Mouse (Mus musculus) liver, embryonic 15.5 days (tissue): ENCODE measurements around the gene Micall2. TPM values are rescaled to one million over a fixed set of nuclear protein-coding genes. Genes with fewer than 3 reads are reported as not detected.
A peak's percentile ranks its signal among the peaks of the same experiment; 100 is the strongest.
"Not testable (repeated sequence)": the region's sequence is repeated elsewhere in the genome, so short reads cannot be mapped to it uniquely, and the experiment has no call there.

Source experiments
- ATAC-seq: fragments of 200-750 bp; cut with Nextera tagmentation; 2 replicates; pipeline ENCODE4 v1.8.0; 2017; ENCODE audit warnings: moderate number of reproducible peaks, mild to moderate bottlenecking, moderate library complexity; ENCODE audit not compliant: insufficient read depth
- H3K27ac ChIP-seq: fragments of 300-500 bp; sonication (generic); replicated peaks from 2 replicates; pipeline ENCODE4 v1.5.1; 2015; ENCODE audit warnings: mild to moderate bottlenecking, inconsistent platforms
- H3K27me3 ChIP-seq: fragments of 300-500 bp; sonication (generic); 2 replicates; pipeline ENCODE4 v1.6.1; 2015; ENCODE audit warnings: mild to moderate bottlenecking, inconsistent platforms
- H3K36me3 ChIP-seq: fragments of 300-500 bp; sonication (generic); replicated peaks from 2 replicates; pipeline ENCODE4 v1.6.1; 2015; ENCODE audit warnings: moderate library complexity, mild to moderate bottlenecking, inconsistent platforms
- H3K4me1 ChIP-seq: fragments of 300-500 bp; sonication (generic); replicated peaks from 2 replicates; pipeline ENCODE4 v1.6.1; 2015; ENCODE audit warnings: inconsistent platforms
- H3K4me2 ChIP-seq: fragments of 300-500 bp; sonication (generic); 2 replicates; pipeline ENCODE4 v1.6.1; 2015; ENCODE audit warnings: moderate library complexity, mild to moderate bottlenecking, inconsistent platforms
- H3K4me3 ChIP-seq: fragments of 300-500 bp; sonication (generic); replicated peaks from 2 replicates; pipeline ENCODE4 v1.5.1; 2015; ENCODE audit warnings: mild to moderate bottlenecking, inconsistent platforms
- H3K9ac ChIP-seq: fragments of 300-500 bp; sonication (generic); 2 replicates; pipeline ENCODE4 v1.6.1; 2015; ENCODE audit warnings: moderate library complexity, mild to moderate bottlenecking, inconsistent platforms
- H3K9me3 ChIP-seq: fragments of 300-500 bp; sonication (generic); replicated peaks from 2 replicates; pipeline ENCODE4 v1.6.1; 2016; ENCODE audit warnings: inconsistent platforms
- WGBS: fragments of 180-500 bp; shearing (Covaris S2); methylation state at CpG from one replicate; pipeline ENCODE4 v1.1.7; 2015; ENCODE audit warnings: mixed read lengths; ENCODE audit not compliant: insufficient replicate concordance; 5-methylcytosine and 5-hydroxymethylcytosine counted together
- polyA plus RNA-seq: library from polyadenylated mRNA; unstranded; fragments of >200 nt; fragmentation: Nextera tagmentation; extraction: Ambion mirVana; gene quantifications from 2 replicates; pipeline ENCODE4 v1.2.1, GENCODE M21; 2015

The Micall2 gene
- polyA plus RNA-seq, 1 experiment from 2014 or later, result 12.3 TPM

DNA sequence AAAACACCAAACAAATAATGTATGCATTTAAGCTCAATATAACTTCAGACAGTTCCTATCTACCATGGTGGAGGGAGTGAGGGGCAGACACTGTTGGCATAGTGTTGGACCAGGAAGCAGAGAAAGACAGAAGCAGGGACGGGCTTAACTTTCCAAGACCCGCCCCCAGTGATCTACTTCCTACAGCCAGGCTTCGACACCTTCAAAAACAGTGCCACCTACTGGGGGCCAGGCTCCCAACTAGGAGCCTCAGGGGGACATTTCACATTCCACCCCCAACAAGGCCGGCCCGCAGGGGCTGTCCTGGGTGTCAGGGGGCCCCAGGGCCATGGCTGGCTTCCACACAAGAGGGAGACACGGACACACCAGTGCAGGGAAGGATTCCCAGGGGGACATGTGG, 39.2 kb downstream of the Micall2 start:
- H3K27me3 ChIP-seq, result no peaks in the 10 kb centered on the region

GRCm38 (mm10) chr5:139695876-139696275, 40.3 kb downstream of the Micall2 start:
- not testable (repeated sequence) for H3K4me2 ChIP-seq, H3K27me3 ChIP-seq, H3K9me3 ChIP-seq, H3K36me3 ChIP-seq, H3K9ac ChIP-seq, H3K27ac ChIP-seq, H3K4me3 ChIP-seq, ATAC-seq
- peaks cover 16% of the 10 kb centered on the region for H3K4me1 ChIP-seq
- 46% methylated on average over 3 of the region's 3 CpGs for WGBS

More for the DNA sequence above, 39.2 kb downstream of the Micall2 start:
- Histone ChIP-seq H3K4me3 (no peak overlapping the region), H3K4me2 (no peak overlapping the region), H3K27ac (no peak overlapping the region), H3K9me3 (no peaks in the 10 kb centered on the region), H3K9ac (no peak overlapping the region), H3K36me3 (no peaks in the 10 kb centered on the region), H3K4me1 (peaks cover 16% of the 10 kb centered on the region)
- WGBS, result 78% methylated on average over 6 of the region's 6 CpGs
- no peak for ATAC-seq

- Histone ChIP-seq H3K9ac (no peak overlapping the region), H3K4me1 (peaks cover 16% of the 10 kb centered on the region), H3K9me3 (no peaks in the 10 kb centered on the region), H3K36me3 (no peaks in the 10 kb centered on the region), H3K27ac (no peak overlapping the region), H3K4me3 (no peak overlapping the region), H3K27me3 (no peaks in the 10 kb centered on the region), H3K4me2 (no peak overlapping the region)
- WGBS, result 13% methylated on average over 7 of the region's 7 CpGs
- ATAC-seq, result no peak
These were observed 41.1 kb downstream of the Micall2 start for GRCm38 (mm10) chr5:139694989-139695571.

- Histone ChIP-seq H3K36me3 (no peaks in the 10 kb centered on the region), H3K27me3 (no peaks in the 10 kb centered on the region), H3K9ac (no peak overlapping the region), H3K4me1 (peaks cover 16% of the 10 kb centered on the region), H3K27ac (no peak overlapping the region), H3K4me2 (no peak overlapping the region), H3K4me3 (no peak overlapping the region), H3K9me3 (no peaks in the 10 kb centered on the region)
- 54% methylated on average over 16 of the region's 16 CpGs for WGBS
- ATAC-seq, result no peak
These were observed 41.7 kb downstream of the Micall2 start for GRCm38 (mm10) chr5:139694292-139694988.

- H3K4me3 ChIP-seq, result no peak overlapping the region
- no peak for ATAC-seq
- WGBS, result 64% methylated on average over 9 of the region's 9 CpGs
- no peak overlapping the region for H3K27ac ChIP-seq
- peaks cover 18% of the 10 kb centered on the region for H3K4me1 ChIP-seq
- H3K9me3 ChIP-seq, result no peaks in the 10 kb centered on the region
- H3K9ac ChIP-seq, result no peak overlapping the region
- H3K27me3 ChIP-seq, result peaks cover 14% of the 10 kb centered on the region; the same call in 1 of the 2 replicates
- H3K4me2 ChIP-seq, result no peak overlapping the region
- no peaks in the 10 kb centered on the region for H3K36me3 ChIP-seq
These were observed 45.3 kb downstream of the Micall2 start for GRCm38 (mm10) chr5:139690791-139691190.

DNA sequence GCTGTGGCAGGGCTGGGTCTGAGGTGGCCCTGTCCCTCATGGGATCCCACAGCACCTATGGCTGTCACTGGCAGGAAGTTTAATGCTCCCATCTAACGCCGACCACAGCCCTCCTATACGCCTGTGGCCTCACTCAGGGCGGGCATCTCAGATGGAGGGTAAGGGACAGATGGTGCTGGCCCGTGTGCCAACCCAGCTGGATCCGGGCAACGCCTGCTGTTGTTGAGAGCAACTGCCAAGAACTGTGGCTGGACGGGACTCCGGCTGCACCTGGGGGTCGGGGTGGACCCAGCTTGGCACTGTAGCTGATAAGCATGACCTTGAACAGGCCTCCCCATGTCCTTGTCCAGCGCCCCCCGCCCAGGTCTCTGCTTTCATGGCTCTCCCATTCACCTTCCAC, 47.8 kb downstream of the Micall2 start:
- H3K36me3 ChIP-seq, result no peaks in the 10 kb centered on the region
- peaks cover 5% of the 10 kb centered on the region for H3K4me1 ChIP-seq
- H3K9ac ChIP-seq, result no peak overlapping the region
- peaks cover 33% of the 10 kb centered on the region for H3K27me3 ChIP-seq
- no peak overlapping the region for H3K4me3 ChIP-seq
- H3K9me3 ChIP-seq, result no peaks in the 10 kb centered on the region
- H3K27ac ChIP-seq, result no peak overlapping the region
- ATAC-seq, result no peak
- no peak overlapping the region for H3K4me2 ChIP-seq
- WGBS, result 57% methylated on average over 12 of the region's 12 CpGs

DNA sequence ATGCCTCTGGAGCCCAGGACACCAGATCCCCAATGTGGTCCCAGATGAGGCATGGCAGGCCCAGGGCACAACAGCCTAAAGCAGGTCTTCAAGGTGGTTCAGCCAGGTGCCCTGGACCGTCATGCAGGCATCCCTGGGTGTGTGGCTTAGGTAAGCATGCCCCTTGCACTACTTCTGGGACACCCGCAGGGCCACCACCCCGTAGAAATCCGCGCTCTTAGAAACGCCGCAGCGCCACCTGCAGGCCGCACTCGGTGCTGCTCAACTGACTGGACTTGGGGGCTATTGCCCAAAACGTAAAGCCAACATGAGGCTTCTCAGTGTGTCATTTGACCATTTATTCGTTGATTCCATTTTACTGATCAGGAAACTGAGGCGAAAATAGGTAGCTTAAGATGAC, 48.5 kb downstream of the Micall2 start:
- no peak for ATAC-seq
- WGBS, result 5% methylated on average over 13 of the region's 13 CpGs
- H3K4me2 ChIP-seq, result no peak overlapping the region
- peaks cover 5% of the 10 kb centered on the region for H3K4me1 ChIP-seq
- no peak overlapping the region for H3K9ac ChIP-seq
- no peaks in the 10 kb centered on the region for H3K36me3 ChIP-seq
- H3K4me3 ChIP-seq, result no peak overlapping the region
- no peak overlapping the region for H3K27ac ChIP-seq
- peaks cover 40% of the 10 kb centered on the region for H3K27me3 ChIP-seq
- H3K9me3 ChIP-seq, result no peaks in the 10 kb centered on the region

DNA sequence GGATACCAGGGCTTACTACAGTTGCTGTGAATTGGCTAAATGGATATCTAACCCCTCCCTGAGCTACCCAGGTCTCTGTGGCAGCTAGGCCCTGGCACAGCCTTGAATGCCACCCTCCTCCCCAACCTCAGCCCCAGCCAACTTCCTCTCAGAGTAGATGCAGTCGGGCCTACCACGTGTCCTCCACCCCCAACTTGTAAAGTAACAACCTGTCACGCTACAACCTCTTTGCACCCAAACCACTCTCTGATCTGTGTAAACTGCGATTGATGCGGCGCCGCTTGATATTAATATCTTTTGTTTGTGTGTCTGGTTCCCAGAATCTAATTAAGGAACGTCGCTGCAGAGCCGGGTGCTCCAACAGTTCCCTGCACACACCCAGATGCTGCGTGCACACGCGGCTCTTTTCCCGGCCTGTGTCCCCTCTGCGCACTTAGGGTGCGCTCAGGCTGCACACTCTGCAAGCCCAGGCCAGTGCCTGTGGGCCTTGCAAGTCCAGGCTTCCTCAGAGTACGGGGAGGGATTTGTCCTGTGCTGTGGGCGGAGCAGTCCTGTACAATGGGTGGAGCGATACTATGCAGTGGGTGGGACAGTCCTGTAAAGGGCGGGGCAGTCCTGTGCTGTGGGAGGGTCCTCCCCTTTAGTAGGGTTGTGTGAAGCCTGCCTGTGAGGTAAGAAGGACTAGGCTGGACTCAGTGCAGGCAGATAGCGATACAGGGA, 49.4 kb downstream of the Micall2 start:
- peak; percentile 77 for ATAC-seq
- Histone ChIP-seq H3K4me1 (peaks cover 5% of the 10 kb centered on the region), H3K9ac (no peak overlapping the region), H3K4me2 (peak overlapping the region; percentile 14; the same call in 1 of the 2 replicates), H3K4me3 (no peak overlapping the region), H3K9me3 (no peaks in the 10 kb centered on the region), H3K27me3 (peaks cover 50% of the 10 kb centered on the region), H3K36me3 (no peaks in the 10 kb centered on the region), H3K27ac (no peak overlapping the region)
- 26% methylated on average over 21 of the region's 21 CpGs for WGBS

GRCm38 (mm10) chr5:139683228-139683627, 52.9 kb downstream of the Micall2 start:
- H3K4me2 ChIP-seq, result no peak overlapping the region
- no peak overlapping the region for H3K9ac ChIP-seq
- no peak overlapping the region for H3K4me3 ChIP-seq
- no peak for ATAC-seq
- peaks cover 5% of the 10 kb centered on the region for H3K4me1 ChIP-seq
- H3K27ac ChIP-seq, result no peak overlapping the region
- H3K9me3 ChIP-seq, result no peaks in the 10 kb centered on the region
- no peaks in the 10 kb centered on the region for H3K36me3 ChIP-seq
- 4% methylated on average over 2 of the region's 2 CpGs for WGBS
- H3K27me3 ChIP-seq, result peaks cover 64% of the 10 kb centered on the region

GRCm38 (mm10) chr5:139682631-139682977, 53.5 kb downstream of the Micall2 start:
- Histone ChIP-seq H3K27me3 (peaks cover 58% of the 10 kb centered on the region), H3K4me2 (no peak overlapping the region), H3K36me3 (no peaks in the 10 kb centered on the region), H3K27ac (no peak overlapping the region), H3K9me3 (no peaks in the 10 kb centered on the region), H3K9ac (no peak overlapping the region), H3K4me1 (peaks cover 5% of the 10 kb centered on the region), H3K4me3 (no peak overlapping the region)
- WGBS, result 4% methylated on average over 7 of the region's 7 CpGs
- ATAC-seq, result no peak

DNA sequence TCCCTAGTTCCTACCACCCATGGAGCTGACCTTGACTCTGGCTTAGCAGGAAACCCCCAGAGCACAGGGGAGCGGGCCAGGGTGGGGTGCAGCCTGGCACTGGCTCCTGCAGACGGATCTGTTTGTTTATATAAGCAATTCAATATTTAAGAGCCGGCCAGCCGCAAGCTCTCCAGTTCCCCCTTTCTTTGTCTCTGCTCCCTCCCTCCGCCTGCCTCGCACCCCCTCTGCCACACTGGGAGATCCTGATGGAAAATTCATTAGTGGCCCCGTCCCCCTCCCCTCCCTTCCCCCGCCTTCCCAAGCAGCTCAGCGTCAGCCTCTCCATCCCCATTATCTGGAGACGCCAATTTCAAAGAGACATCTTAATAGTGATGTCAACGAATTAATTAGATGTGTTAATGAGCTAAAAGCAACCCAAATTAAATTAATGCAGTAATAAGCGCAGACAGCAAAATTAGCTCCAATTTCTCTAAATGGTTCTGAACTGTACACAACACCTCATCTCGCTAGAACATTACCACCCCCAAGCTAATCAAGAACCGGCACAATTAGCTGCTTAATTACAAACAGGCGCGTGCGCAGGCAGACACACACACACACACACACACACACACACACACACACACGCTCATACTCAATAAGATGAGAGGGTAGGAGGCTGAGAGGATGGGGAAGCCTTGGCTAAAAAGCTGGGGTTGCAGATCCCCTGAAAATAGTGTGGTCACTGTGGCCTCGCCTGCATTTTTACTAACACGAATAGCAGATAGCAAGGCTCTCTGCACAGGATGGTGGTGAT, 54.1 kb downstream of the Micall2 start:
- no peaks in the 10 kb centered on the region for H3K36me3 ChIP-seq
- no peak overlapping the region for H3K4me2 ChIP-seq
- no peak overlapping the region for H3K4me3 ChIP-seq
- ATAC-seq, result no peak
- H3K27ac ChIP-seq, result no peak overlapping the region
- H3K4me1 ChIP-seq, result peaks cover 4% of the 10 kb centered on the region
- no peak overlapping the region for H3K9ac ChIP-seq
- H3K9me3 ChIP-seq, result no peaks in the 10 kb centered on the region
- peaks cover 53% of the 10 kb centered on the region for H3K27me3 ChIP-seq
- WGBS, result 4% methylated on average over 20 of the region's 20 CpGs
